25 mouse cellular contexts compared by ENCODE assay signal in genomic region chr11:62622850-62623249, GRCm38 (mm10). TPM values are rescaled to one million over a fixed set of nuclear protein-coding genes. Genes with fewer than 3 reads are reported as not detected.
DNase-seq lines count a peak whose midpoint lies in the region; ATAC-seq and TF ChIP-seq lines count a peak whose summit lies in the region.
"Had no signal": no experiment of that assay in that cellular context is flagged by ENCODE, and none has a peak within 500 bp of the region (broad histone marks: within the 10 kb centered on the region; RNA-seq: fewer than 3 reads in every experiment).

No protein-coding gene starts in this region.

- ATAC-seq in midbrain, embryonic 13.5 days = no peak
- no peak for ATAC-seq in intestine, embryonic 16.5 days
- no peak for ATAC-seq in hindbrain, postnatal 0 days
- ATAC-seq: Patski had no signal

- no peak overlapping the region for H3K4me2 ChIP-seq in midbrain, embryonic 13.5 days (replicated peaks)
- H3K4me2 ChIP-seq in intestine, embryonic 16.5 days (ENCODE audit: low read depth, low read length) = no peak overlapping the region
- H3K4me2 ChIP-seq in hindbrain, postnatal 0 days (ENCODE audit: low read depth, low read length) = no peak overlapping the region
- H3K4me2 ChIP-seq: embryonic facial prominence, embryonic 13.5 days; forebrain, embryonic 12.5 days; heart, embryonic 11.5 days; liver, embryonic 11.5 days; lung, embryonic 15.5 days; neural tube, embryonic 12.5 days had no signal

- H3K27me3 ChIP-seq in midbrain, embryonic 10.5 days (ENCODE audit: low read depth, poor library complexity, severe bottlenecking) = no peaks in the 10 kb centered on the region
- H3K27me3 ChIP-seq in midbrain, embryonic 13.5 days = no peaks in the 10 kb centered on the region
- no peaks in the 10 kb centered on the region for H3K27me3 ChIP-seq in intestine, embryonic 16.5 days (replicated peaks; ENCODE audit: control insufficient read depth, insufficient read depth, low read length)
- no peaks in the 10 kb centered on the region for H3K27me3 ChIP-seq in small intestine, adult 2 months (ENCODE audit: control insufficient read depth, insufficient read depth, low read length)
- no peaks in the 10 kb centered on the region for H3K27me3 ChIP-seq in hindbrain, postnatal 0 days (ENCODE audit: insufficient read depth, low read length)
- H3K27me3 ChIP-seq: embryonic facial prominence, embryonic 13.5 days; forebrain, embryonic 12.5 days; lung, embryonic 15.5 days; neural tube, embryonic 12.5 days; Patski had no signal

- H3K4me3 ChIP-seq in midbrain, embryonic 10.5 days = no peak overlapping the region
- H3K4me3 ChIP-seq in midbrain, embryonic 13.5 days (replicated peaks) = no peak overlapping the region
- H3K4me3 ChIP-seq in intestine, embryonic 16.5 days (ENCODE audit: low read length) = no peak overlapping the region
- no peak overlapping the region for H3K4me3 ChIP-seq in small intestine, adult 2 months (ENCODE audit: low read depth, low read length)
- no peak overlapping the region for H3K4me3 ChIP-seq in hindbrain, postnatal 0 days (ENCODE audit: low read length)
- H3K4me3 ChIP-seq: embryonic facial prominence, embryonic 13.5 days; forebrain, embryonic 12.5 days; lung, embryonic 15.5 days; myocyte; neural tube, embryonic 12.5 days had no signal

- DNase-seq in heart, adult 11 months = peak; percentile 86
- no peak for DNase-seq in heart, postnatal 14 days
- DNase-seq in midbrain, embryonic 10.5 days (ENCODE audit: low spot score) = no peak
- no peak for DNase-seq in gastrocnemius, postnatal 10 days
- no peak for DNase-seq in hindbrain, postnatal 0 days (ENCODE audit: low spot score)
- DNase-seq: adrenal gland, postnatal 14 days; cerebellum, adult 11-12 months; cerebellum, postnatal 10 days; gastrocnemius, postnatal 14 days; kidney, adult 18-20 months; layer of hippocampus, postnatal 36 days; right cerebral cortex, adult 18-20 months; thymus, postnatal 4 days had no signal

- H3K36me3 ChIP-seq in midbrain, embryonic 10.5 days = peaks cover 33% of the 10 kb centered on the region
- H3K36me3 ChIP-seq in midbrain, embryonic 13.5 days = peaks cover 18% of the 10 kb centered on the region
- 0 out of 2 replicates have a peak, but pooled peaks cover 4% of the 10 kb centered on the region for H3K36me3 ChIP-seq in intestine, embryonic 16.5 days (ENCODE audit: control insufficient read depth, insufficient read depth, low read length)
- H3K36me3 ChIP-seq in small intestine, adult 2 months (ENCODE audit: control insufficient read depth, insufficient read depth, low read length) = peaks cover 21% of the 10 kb centered on the region
- no peaks in the 10 kb centered on the region for H3K36me3 ChIP-seq in hindbrain, postnatal 0 days (ENCODE audit: insufficient read depth, low read length)

- TF ChIP-seq CTCF in small intestine, adult 2 months (IDR thresholded peaks at IDR 0.05; ENCODE audit: extremely low read depth, insufficient read length, insufficient replicate concordance, low read depth, low read length) = no peak
- no peak for TF ChIP-seq CTCF in hindbrain, postnatal 0 days (IDR thresholded peaks at IDR 0.05; ENCODE audit: low read depth)

- H3K4me1 ChIP-seq in midbrain, embryonic 10.5 days = peaks cover 31% of the 10 kb centered on the region
- H3K4me1 ChIP-seq in midbrain, embryonic 13.5 days (replicated peaks) = peaks cover 11% of the 10 kb centered on the region
- H3K4me1 ChIP-seq in intestine, embryonic 16.5 days (ENCODE audit: control insufficient read depth, insufficient read depth, low read length) = peaks cover 28% of the 10 kb centered on the region
- peaks cover 24% of the 10 kb centered on the region for H3K4me1 ChIP-seq in small intestine, adult 2 months (ENCODE audit: control insufficient read depth, insufficient read depth, insufficient read length, low read length)
- H3K4me1 ChIP-seq in hindbrain, postnatal 0 days (ENCODE audit: insufficient read depth, low read length) = no peaks in the 10 kb centered on the region; the same call in 1 of the 2 replicates

- H3K27ac ChIP-seq in midbrain, embryonic 10.5 days (replicated peaks) = peak overlapping the region; percentile 49; the same call in 1 of the 2 replicates
- no peak overlapping the region for H3K27ac ChIP-seq in midbrain, embryonic 13.5 days
- peak overlapping the region; percentile 93 for H3K27ac ChIP-seq in intestine, embryonic 16.5 days (ENCODE audit: low read length)
- peak overlapping the region; percentile 91 for H3K27ac ChIP-seq in small intestine, adult 2 months (ENCODE audit: insufficient read depth, low read depth, low read length)
- H3K27ac ChIP-seq in hindbrain, postnatal 0 days = no peak overlapping the region
- H3K27ac ChIP-seq: forebrain, embryonic 12.5 days; kidney, postnatal 0 days; lung, embryonic 15.5 days; neural tube, embryonic 12.5 days had no signal

- TF ChIP-seq POLR2A in small intestine, adult 2 months (IDR thresholded peaks at IDR 0.05; ENCODE audit: low read depth, low read length) = no peak

- no peak overlapping the region for H3K9ac ChIP-seq in midbrain, embryonic 13.5 days (replicated peaks)
- H3K9ac ChIP-seq in intestine, embryonic 16.5 days (ENCODE audit: low read depth, low read length) = peak overlapping the region; percentile 46; the same call in 1 of the 2 replicates
- H3K9ac ChIP-seq in hindbrain, postnatal 0 days (replicated peaks; ENCODE audit: low read length) = no peak overlapping the region
- H3K9ac ChIP-seq: embryonic facial prominence, embryonic 13.5 days; forebrain, embryonic 12.5 days; lung, embryonic 15.5 days; neural tube, embryonic 12.5 days had no signal

- intact Hi-C loops in heart, postnatal 14 days (cut with DNase I) = no loop called here

- H3K9me3 ChIP-seq in midbrain, embryonic 10.5 days (replicated peaks) = no peaks in the 10 kb centered on the region
- H3K9me3 ChIP-seq in midbrain, embryonic 13.5 days = no peaks in the 10 kb centered on the region
- no peaks in the 10 kb centered on the region for H3K9me3 ChIP-seq in intestine, embryonic 16.5 days (ENCODE audit: control insufficient read depth, low read length)
- no peaks in the 10 kb centered on the region for H3K9me3 ChIP-seq in hindbrain, postnatal 0 days (ENCODE audit: low read length)
- H3K9me3 ChIP-seq: embryonic facial prominence, embryonic 13.5 days; forebrain, embryonic 12.5 days; lung, embryonic 15.5 days; neural tube, embryonic 12.5 days had no signal

- 28% methylated on average over 4 of the region's 4 CpGs for WGBS in midbrain, embryonic 10.5 days
- 30% methylated on average over 4 of the region's 4 CpGs for WGBS in midbrain, embryonic 13.5 days
- 58% methylated on average over 4 of the region's 4 CpGs for WGBS in intestine, embryonic 16.5 days
- 50% methylated on average over 4 of the region's 4 CpGs for WGBS in small intestine, adult 2 months
- WGBS in hindbrain, postnatal 0 days = 48% methylated on average over 4 of the region's 4 CpGs

RNA-seq across cellular contexts. Expression of gene Lrrc75a, which starts 25.5 kb away (rescaled TPM):
- 1 to 10 TPM; 6.3 to 7.9 TPM for total RNA-seq in heart, postnatal 14 days (2021)
- 10.6 and 10.8 TPM in 2 replicates for polyA plus RNA-seq in midbrain, embryonic 10.5 days (2016; fragmentation: Nextera tagmentation; extraction: Ambion mirVana)
- 8.2 and 11.4 TPM in 2 replicates for polyA plus RNA-seq in midbrain, embryonic 13.5 days (2015; fragmentation: Nextera tagmentation; extraction: Ambion mirVana)
- polyA plus RNA-seq in intestine, embryonic 16.5 days (2015; fragmentation: Nextera tagmentation; extraction: Ambion mirVana) = 14.1 and 23.8 TPM in 2 replicates
- polyA plus RNA-seq in small intestine, adult 2 months (2012; rRNA removed) = 40.6 and 109 TPM in 2 replicates
- total RNA-seq in gastrocnemius, postnatal 10 days (2021) = 10 to 100 TPM; 14.5 to 19.1 TPM
- 26.0 and 29.7 TPM in 2 replicates for total RNA-seq in hindbrain, postnatal 0 days (2014; rRNA removed)
- polyA plus RNA-seq in hindbrain, postnatal 0 days (2015; fragmentation: Nextera tagmentation; extraction: Ambion mirVana) = 6.4 and 6.9 TPM in 2 replicates

RNA-seq across cellular contexts. Expression of gene Mmgt2, which starts 25.6 kb away (rescaled TPM):
- 10 to 100 TPM in 1 of 2 experiments, 1 to 10 TPM in 1; 10.0 to 10.3 TPM for total RNA-seq in heart, postnatal 14 days (2021)
- 38.7 and 40.9 TPM in 2 replicates for polyA plus RNA-seq in midbrain, embryonic 10.5 days (2016; fragmentation: Nextera tagmentation; extraction: Ambion mirVana)
- polyA plus RNA-seq in midbrain, embryonic 13.5 days (2015; fragmentation: Nextera tagmentation; extraction: Ambion mirVana) = 23.0 and 25.2 TPM in 2 replicates
- polyA plus RNA-seq in intestine, embryonic 16.5 days (2015; fragmentation: Nextera tagmentation; extraction: Ambion mirVana) = 82.9 and 86.3 TPM in 2 replicates
- 20.0 and 26.4 TPM in 2 replicates for polyA plus RNA-seq in small intestine, adult 2 months (2012; rRNA removed)
- total RNA-seq in gastrocnemius, postnatal 10 days (2021) = 10 to 100 TPM; 12.6 to 12.8 TPM
- total RNA-seq in hindbrain, postnatal 0 days (2014; rRNA removed) = 15.6 and 43.9 TPM in 2 replicates
- 22.6 and 28.1 TPM in 2 replicates for polyA plus RNA-seq in hindbrain, postnatal 0 days (2015; fragmentation: Nextera tagmentation; extraction: Ambion mirVana)

RNA-seq across cellular contexts. Expression of gene Trpv2, which starts 48.6 kb away (rescaled TPM):
- 1 to 10 TPM; 3.4 to 4.5 TPM for total RNA-seq in heart, postnatal 14 days (2021)
- 3.5 and 6.4 TPM in 2 replicates for polyA plus RNA-seq in midbrain, embryonic 10.5 days (2016; fragmentation: Nextera tagmentation; extraction: Ambion mirVana)
- polyA plus RNA-seq in midbrain, embryonic 13.5 days (2015; fragmentation: Nextera tagmentation; extraction: Ambion mirVana) = 20.7 TPM in 2 replicates
- polyA plus RNA-seq in intestine, embryonic 16.5 days (2015; fragmentation: Nextera tagmentation; extraction: Ambion mirVana) = 11.0 and 11.2 TPM in 2 replicates
- 4.0 and 4.7 TPM in 2 replicates for polyA plus RNA-seq in small intestine, adult 2 months (2012; rRNA removed)
- 1 to 10 TPM; 2.0 TPM for total RNA-seq in gastrocnemius, postnatal 10 days (2021)
- 46.2 and 51.0 TPM in 2 replicates for total RNA-seq in hindbrain, postnatal 0 days (2014; rRNA removed)
- 24.4 and 24.9 TPM in 2 replicates for polyA plus RNA-seq in hindbrain, postnatal 0 days (2015; fragmentation: Nextera tagmentation; extraction: Ambion mirVana)

Comparison
In these comparisons a context has a peak if more than half of its experiments do, and no peak if none do; other contexts are left out.
1. H3K27ac ChIP-seq: peak in midbrain, embryonic 10.5 days (single experiment), intestine, embryonic 16.5 days (single experiment) and small intestine, adult 2 months (single experiment); none in midbrain, embryonic 13.5 days (single experiment) and hindbrain, postnatal 0 days (single experiment).